Mouse (Mus musculus) MEL (cell line): ENCODE data around the gene Cbwd1. TPM values are rescaled to one million over a fixed set of nuclear protein-coding genes. Genes with fewer than 3 reads are reported as not detected.

Source experiments
- DNase-seq: peaks from one replicate; pipeline ENCODE4 v3.0.0; 2011; ENCODE audit warnings: low read depth, low spot score
- H3K27ac ChIP-seq: 2 replicates; pipeline ENCODE4 v1.5.1; 2012; ENCODE audit warnings: low read depth, mild to moderate bottlenecking, control low read depth, low read length, moderate library complexity; ENCODE audit not compliant: control insufficient read depth
- H3K27me3 ChIP-seq, 2 experiments: fragments of 150-350 bp in 1 of 2; sonication (generic) in 1 of 2; 2 replicates each; pipeline ENCODE4 v1.6.1; 2012; ENCODE audit warnings: low read length in 2 of 2, mild to moderate bottlenecking in 2 of 2, improper control_type of control experiment in 1 of 2, moderate library complexity in 1 of 2; ENCODE audit not compliant: insufficient read depth in 2 of 2, control insufficient read depth in 1 of 2
- H3K36me3 ChIP-seq, 2 experiments: 2 replicates each; pipeline ENCODE4 v1.6.1; 2012 to 2014; ENCODE audit warnings: low read length in 2 of 2, improper control_type of control experiment in 1 of 2, inconsistent platforms in 1 of 2, mild to moderate bottlenecking in 1 of 2; ENCODE audit not compliant: insufficient read depth in 2 of 2, control insufficient read depth in 1 of 2
- H3K4me1 ChIP-seq, 2 experiments: fragments of 150-350 bp in 1 of 2; sonication (generic) in 1 of 2; 2 replicates each; pipeline ENCODE4 v1.6.1; 2012; ENCODE audit warnings: low read length in 2 of 2, improper control_type of control experiment in 1 of 2, mild to moderate bottlenecking in 1 of 2; ENCODE audit not compliant: insufficient read depth in 2 of 2, control insufficient read depth in 1 of 2
- H3K4me3 ChIP-seq, 2 experiments: fragments of 150-350 bp in 1 of 2; sonication (generic) in 1 of 2; 2 replicates each; pipeline ENCODE4 v1.5.1; 2012; ENCODE audit warnings: low read depth in 2 of 2, low read length in 2 of 2, mild to moderate bottlenecking in 2 of 2, moderate library complexity in 2 of 2, control low read depth in 1 of 2, improper control_type of control experiment in 1 of 2; ENCODE audit not compliant: control insufficient read depth in 1 of 2, insufficient read depth in 1 of 2
- H3K79me2 ChIP-seq: 2 replicates; pipeline ENCODE4 v1.6.1; 2012; ENCODE audit warnings: mild to moderate bottlenecking, low read length, moderate library complexity; ENCODE audit not compliant: control insufficient read depth, poor library complexity, insufficient read depth
- H3K9ac ChIP-seq: 2 replicates; pipeline ENCODE4 v1.6.1; 2012; ENCODE audit warnings: low read depth, mild to moderate bottlenecking, control low read depth, low read length, moderate library complexity; ENCODE audit not compliant: control insufficient read depth, poor library complexity, severe bottlenecking
- H3K9me3 ChIP-seq: fragments of 150-350 bp; sonication (generic); replicated peaks from 2 replicates; pipeline ENCODE4 v1.6.1; 2012; ENCODE audit warnings: mild to moderate bottlenecking, low read length, improper control_type of control experiment, moderate library complexity; ENCODE audit not compliant: insufficient read depth
- CHD1 ChIP-seq: IDR thresholded peaks from 2 replicates; pipeline ENCODE4 v1.6.1; 2012; ENCODE audit warnings: low read depth, mild to moderate bottlenecking, inconsistent platforms, low read length, improper control_type of control experiment
- CTCF ChIP-seq, 3 experiments: IDR thresholded peaks in 2 of 3; conservative IDR thresholded peaks in 1 of 3; 2 replicates each; pipeline ENCODE4 v1.5.1; 2011 to 2012; ENCODE audit warnings: low read length in 3 of 3, low read depth in 2 of 3, mild to moderate bottlenecking in 2 of 3, improper control_type of control experiment in 1 of 3, inconsistent platforms in 1 of 3, mixed read lengths in 1 of 3, moderate library complexity in 1 of 3; ENCODE audit not compliant: control insufficient read depth in 1 of 3, insufficient read depth in 1 of 3, poor library complexity in 1 of 3, severe bottlenecking in 1 of 3
- E2F4 ChIP-seq: IDR thresholded peaks from 2 replicates; pipeline ENCODE4 v1.6.1; 2011; ENCODE audit warnings: low read depth, low read length, improper control_type of control experiment, borderline replicate concordance
- HCFC1 ChIP-seq: IDR thresholded peaks from 2 replicates; pipeline ENCODE4 v1.6.1; 2012; ENCODE audit warnings: low read depth, mild to moderate bottlenecking, inconsistent platforms, low read length, improper control_type of control experiment, moderate library complexity
- JUND ChIP-seq: IDR thresholded peaks from 2 replicates; pipeline ENCODE4 v1.6.1; 2011; ENCODE audit warnings: low read depth, mild to moderate bottlenecking, improper control_type of control experiment, low read length
- MAFK ChIP-seq: IDR thresholded peaks from 2 replicates; pipeline ENCODE4 v1.6.1; 2011; ENCODE audit warnings: low read depth, mild to moderate bottlenecking, low read length, improper control_type of control experiment, borderline replicate concordance
- MEF2A ChIP-seq: IDR thresholded peaks from 2 replicates; pipeline ENCODE4 v1.6.1; 2014; ENCODE audit warnings: low read depth, mild to moderate bottlenecking, inconsistent platforms, low read length, improper control_type of control experiment; ENCODE audit not compliant: poor library complexity, insufficient replicate concordance, severe bottlenecking; ENCODE audit errors: extremely low read depth
- MXI1 ChIP-seq: IDR thresholded peaks from 2 replicates; pipeline ENCODE4 v1.6.1; 2011; ENCODE audit warnings: mild to moderate bottlenecking, low read depth, low read length, improper control_type of control experiment
- NELFE ChIP-seq: IDR thresholded peaks from 2 replicates; pipeline ENCODE4 v1.6.1; 2011; ENCODE audit warnings: low read depth, low read length, improper control_type of control experiment
- NRF1 ChIP-seq: IDR thresholded peaks from 2 replicates; pipeline ENCODE4 v1.6.1; 2014; ENCODE audit warnings: low read depth, mild to moderate bottlenecking, inconsistent platforms, low read length, improper control_type of control experiment, moderate library complexity; ENCODE audit not compliant: poor library complexity, insufficient read depth, severe bottlenecking
- POLR2AphosphoS5 ChIP-seq: IDR thresholded peaks from 2 replicates; pipeline ENCODE4 v1.6.1; 2012; ENCODE audit warnings: low read depth, borderline replicate concordance, mild to moderate bottlenecking, inconsistent platforms, low read length, moderate library complexity, mixed read lengths
- RCOR1 ChIP-seq: IDR thresholded peaks from 2 replicates; pipeline ENCODE4 v1.6.1; 2012; ENCODE audit warnings: low read depth, mild to moderate bottlenecking, inconsistent platforms, low read length, improper control_type of control experiment
- SIN3A ChIP-seq: IDR thresholded peaks from 2 replicates; pipeline ENCODE4 v1.6.1; 2012; ENCODE audit warnings: low read length, improper control_type of control experiment, inconsistent platforms
- TCF12 ChIP-seq: IDR thresholded peaks from 2 replicates; pipeline ENCODE4 v1.6.1; 2014; ENCODE audit warnings: low read depth, mild to moderate bottlenecking, inconsistent platforms, low read length, improper control_type of control experiment, moderate library complexity
- UBTF ChIP-seq: IDR thresholded peaks from 2 replicates; pipeline ENCODE4 v1.6.1; 2012; ENCODE audit warnings: low read depth, mild to moderate bottlenecking, inconsistent platforms, low read length, improper control_type of control experiment, moderate library complexity, borderline replicate concordance; ENCODE audit not compliant: insufficient read depth
- USF1 ChIP-seq: IDR thresholded peaks from 2 replicates; pipeline ENCODE4 v1.6.1; 2014; ENCODE audit warnings: low read depth, mild to moderate bottlenecking, inconsistent platforms, low read length, improper control_type of control experiment, moderate library complexity
- USF2 ChIP-seq, 2 experiments: IDR thresholded peaks; 2 replicates each; pipeline ENCODE4 v1.6.1; 2011 to 2012; ENCODE audit warnings: improper control_type of control experiment in 2 of 2, low read length in 2 of 2, borderline replicate concordance in 1 of 2, inconsistent platforms in 1 of 2, low read depth in 1 of 2, mild to moderate bottlenecking in 1 of 2; ENCODE audit not compliant: insufficient read depth in 1 of 2
- ZC3H11A ChIP-seq: IDR thresholded peaks from 2 replicates; pipeline ENCODE4 v1.6.1; 2012; ENCODE audit warnings: low read depth, mild to moderate bottlenecking, inconsistent platforms, low read length, improper control_type of control experiment
- ZKSCAN1 ChIP-seq: IDR thresholded peaks from 2 replicates; pipeline ENCODE4 v1.6.1; 2012; ENCODE audit warnings: low read depth, mild to moderate bottlenecking, inconsistent platforms, low read length, improper control_type of control experiment, moderate library complexity
- polyA plus RNA-seq, 2 experiments: library from polyadenylated mRNA; stranded (reverse) in 1 of 2; unstranded in 1 of 2; fragments of >175 nt in 1 of 2; fragments of >200 nt in 1 of 2; gene quantifications; 2 replicates each; pipeline versions ENCODE4 v1.2.1 to v1.2.4; 2012; ENCODE audit warnings: low replicate concordance in 2 of 2, low read depth in 1 of 2; ENCODE audit not compliant: insufficient read length in 2 of 2, insufficient read depth in 1 of 2, missing spikeins in 1 of 2
- total RNA-seq: library from RNA; depleted of rRNA; stranded (reverse); fragments of 300-350 nt; gene quantifications from 2 replicates; pipeline ENCODE4 v1.2.3, GENCODE M21; 2012

The Cbwd1 gene
- total and polyA plus RNA-seq, 3 experiments: 14.2 to 24.0 TPM; not detected in 1

GRCm38 (mm10) chr19:24902821-24903220, 58.6 kb downstream of the Cbwd1 start:
- no peaks in the 10 kb centered on the region for H3K36me3 ChIP-seq
- no peaks in the 10 kb centered on the region for H3K4me1 ChIP-seq
- no peak overlapping the region for H3K9ac ChIP-seq
- H3K4me3 ChIP-seq: no peak overlapping the region
- H3K9me3 ChIP-seq: no peaks in the 10 kb centered on the region
- no peaks in the 10 kb centered on the region for H3K27me3 ChIP-seq
- TF ChIP-seq SIN3A (no peak), UBTF (no peak), MEF2A (no peak), NELFE (no peak), HCFC1 (no peak), ZC3H11A (no peak), ZKSCAN1 (no peak), NRF1 (no peak), RCOR1 (no peak), TCF12 (no peak), USF2 (IDR thresholded peaks at IDR 0.05; ENCODE audit: borderline replicate concordance in 1 of 2, insufficient read depth in 1 of 2, low read depth in 1 of 2, low read length in 2 of 2) (no peak), JUND (no peak), E2F4 (no peak), MAFK (no peak), CHD1 (no peak), USF1 (no peak), POLR2AphosphoS5 (no peak), MXI1 (no peak)
- H3K79me2 ChIP-seq: no peaks in the 10 kb centered on the region
- no peak overlapping the region for H3K27ac ChIP-seq
- no peak for DNase-seq

- Histone ChIP-seq H3K27ac (no peak overlapping the region), H3K4me1 (no peaks in the 10 kb centered on the region), H3K9me3 (no peaks in the 10 kb centered on the region), H3K36me3 (no peaks in the 10 kb centered on the region), H3K4me3 (no peak overlapping the region)
- peak; percentile 19 for DNase-seq
- peak in 2 of 3 experiments; percentile 3 to 4; a peak in 1 of 6 replicates for TF ChIP-seq CTCF (IDR thresholded peaks at IDR 0.05 in 2 of 3, conservative IDR thresholded peaks at IDR 0.05 in 1 of 3; ENCODE audit: control insufficient read depth in 1 of 3, insufficient read depth in 1 of 3, low read depth in 2 of 3, low read length in 3 of 3, poor library complexity in 1 of 3, severe bottlenecking in 1 of 3)
- no peak for TF ChIP-seq TCF12
- TF ChIP-seq, all 39 proteins: peak for 1
- Histone ChIP-seq H3K79me2 (no peaks in the 10 kb centered on the region), H3K9ac (no peak overlapping the region), H3K27me3 (no peaks in the 10 kb centered on the region)
Observed at GRCm38 (mm10) chr19:24902256-24902655, 59.2 kb downstream of the Cbwd1 start.
